Mouse (Mus musculus) adrenal gland, adult 2 months (tissue): ENCODE results near the gene Pcsk1n. TPM values are rescaled to one million over a fixed set of nuclear protein-coding genes. Genes with fewer than 3 reads are reported as not detected.
"Not testable (repeated sequence)": the region's sequence is repeated elsewhere in the genome, so short reads cannot be mapped to it uniquely, and the experiment has no call there.

Experiments
- DNase-seq: peaks from one replicate; pipeline ENCODE4 v3.0.0; 2021
- long read RNA-seq: library from polyadenylated mRNA; stranded (forward); transcript quantifications from one replicate; pipeline ENCODE4 v2.0.0, GENCODE M21; 2021
- polyA plus RNA-seq: library from polyadenylated mRNA; depleted of rRNA; stranded (reverse); fragments of >200 nt; gene quantifications from 2 replicates; pipeline ENCODE4 v1.2.3, GENCODE M21; 2012; rRNA removed
- total RNA-seq, 2 experiments: library from RNA; stranded (reverse); gene quantifications; 2 replicates each; pipeline ENCODE4 v1.2.3; 2021

The Pcsk1n gene
- 10 to 100 TPM; 34.7 to 59.2 TPM for total RNA-seq
- polyA plus RNA-seq = 223 and 268 TPM in 2 replicates
- long read RNA-seq, transcript Pcsk1n-201 (3 exons, 2,193 nt) = major isoform, 143 of 160 reads
- long read RNA-seq, partial matches to known transcripts = 17 of 160 reads
- long read RNA-seq, other reads (novel, unspliced or antisense) = 0 of 160 reads

DNA sequence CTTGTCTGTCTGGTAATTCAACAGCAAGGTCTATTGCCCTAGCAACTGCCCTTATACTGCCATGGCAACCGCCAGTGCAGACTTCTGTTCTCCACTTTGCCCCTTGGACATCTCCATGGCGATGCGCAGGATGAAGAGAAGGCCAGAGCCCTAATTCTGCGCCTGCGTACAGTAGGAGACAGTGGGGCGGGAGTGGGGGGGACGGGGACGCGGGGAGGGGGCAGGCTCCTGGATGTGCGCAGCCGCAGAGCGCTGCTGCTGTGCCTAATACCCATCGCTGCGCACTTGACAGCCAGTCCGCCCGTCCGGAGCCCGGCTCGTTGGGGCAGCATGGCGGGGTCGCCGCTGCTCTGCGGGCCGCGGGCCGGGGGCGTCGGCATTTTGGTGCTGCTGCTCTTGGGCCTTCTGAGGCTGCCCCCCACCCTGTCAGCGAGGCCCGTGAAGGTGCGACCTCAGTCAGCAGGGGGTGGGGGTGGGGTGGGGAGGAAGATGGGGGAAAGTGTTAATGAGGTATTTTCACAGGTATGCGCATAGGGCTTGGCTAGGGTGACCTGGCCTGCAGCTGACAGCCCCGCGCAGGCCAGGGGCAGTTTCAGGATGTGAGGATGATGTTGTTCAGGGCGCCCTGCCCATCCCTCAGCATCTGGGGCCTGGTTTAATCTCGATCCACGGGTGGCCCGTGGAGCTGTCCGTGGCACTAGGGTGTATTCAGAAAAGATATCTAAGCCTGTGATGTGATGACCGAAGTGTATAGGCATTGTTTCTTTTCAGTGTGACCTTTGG lies at the start of gene Pcsk1n:
Gene Pcsk1n (plus strand): TSS at position 222 of the 783 bp plus-strand sequence.
- DNase-seq = no peak

DNA sequence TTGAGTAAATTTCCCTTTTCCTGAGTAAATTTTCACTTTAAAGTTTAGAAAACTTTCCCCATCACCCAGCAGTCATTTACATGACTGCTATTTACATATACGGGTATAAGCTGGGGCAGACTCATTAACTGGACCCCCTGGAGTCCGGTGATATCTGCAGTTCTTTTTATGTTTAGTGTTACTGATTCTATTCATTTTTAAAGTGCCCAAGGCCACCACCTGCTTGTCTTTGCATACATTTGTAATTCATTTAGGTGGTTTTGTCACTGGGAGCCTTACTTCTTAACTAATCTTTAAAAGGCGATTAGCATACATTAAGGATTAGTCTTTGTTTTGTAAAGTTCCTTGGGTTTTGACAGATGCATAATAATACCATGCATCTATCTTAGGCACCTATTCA lies 49.8 kb upstream of the Pcsk1n start:
- DNase-seq = no peak

DNA sequence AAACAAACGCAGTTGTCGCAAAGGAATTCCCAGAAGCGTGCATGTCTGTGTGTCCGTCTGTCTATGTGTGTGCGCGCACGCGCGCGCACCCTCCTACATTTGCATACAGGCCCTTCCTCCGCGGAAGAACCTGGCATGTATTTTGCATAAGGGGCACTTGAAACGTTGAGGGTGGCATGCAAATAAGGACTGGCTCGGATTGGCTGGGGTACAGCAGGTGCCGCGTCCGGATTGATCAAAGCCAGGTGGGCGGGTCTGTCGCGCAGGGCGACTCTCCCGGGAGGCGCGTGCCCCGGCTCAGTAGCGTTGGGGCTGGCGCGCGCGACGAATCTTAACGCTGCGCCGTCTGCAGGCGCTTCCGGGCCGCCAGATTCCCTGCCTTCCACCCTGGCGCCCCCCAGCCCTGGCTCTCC lies 41.6 kb upstream of the Pcsk1n start, which contains the start of gene Pim2:
Gene Pim2 (plus strand): TSS at position 256 of the 413 bp plus-strand sequence.
- peak; percentile 90 for DNase-seq

DNA sequence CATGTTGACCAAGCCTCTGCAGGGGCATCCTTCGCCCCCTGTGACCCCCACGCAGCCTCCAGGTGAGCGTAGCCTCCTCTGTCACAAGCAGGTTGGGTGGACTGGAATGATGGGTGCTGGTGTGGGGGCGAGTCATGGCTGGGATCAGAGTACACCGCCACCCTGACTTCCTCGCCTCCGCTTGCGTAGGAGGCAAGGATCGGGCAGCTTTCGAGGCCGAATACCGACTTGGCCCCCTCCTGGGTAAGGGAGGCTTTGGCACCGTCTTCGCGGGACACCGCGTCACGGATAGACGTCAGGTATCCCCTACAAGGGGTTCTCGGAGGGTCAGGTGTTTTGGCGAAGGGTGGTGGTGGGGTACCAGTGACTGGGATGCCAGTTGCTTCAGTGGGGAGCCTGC lies 41.1 kb upstream of the Pcsk1n start:
- peak; percentile 33 for DNase-seq

DNA sequence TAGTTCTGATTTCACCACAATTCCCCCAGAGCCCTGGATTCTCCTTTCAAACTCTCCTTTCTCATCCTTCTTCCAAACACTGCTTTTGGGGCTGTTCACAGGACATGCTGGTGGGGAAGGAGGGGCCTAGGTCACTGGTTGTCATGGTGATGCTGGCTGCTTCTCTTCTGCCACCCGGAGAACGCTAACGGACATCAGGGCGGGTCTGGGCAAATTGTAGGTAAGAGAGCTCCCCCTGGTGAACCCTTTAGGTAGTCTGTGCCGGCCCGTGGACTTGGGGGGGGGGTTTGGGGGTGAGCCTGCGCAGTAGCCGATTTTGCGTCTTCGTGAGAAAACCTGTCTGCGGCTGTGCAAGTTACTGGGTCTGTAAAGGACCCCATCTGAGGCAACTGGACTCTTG lies 39.8 kb upstream of the Pcsk1n start:
- DNase-seq = peak; percentile 73

- peak; percentile 91 for DNase-seq
Observed at GRCm38 (mm10) chrX:7883841-7884567, 35.6 kb upstream of the Pcsk1n start, which contains the start of gene Slc35a2. TSS of gene Slc35a2 (plus strand) at chrX:7884028.

DNA sequence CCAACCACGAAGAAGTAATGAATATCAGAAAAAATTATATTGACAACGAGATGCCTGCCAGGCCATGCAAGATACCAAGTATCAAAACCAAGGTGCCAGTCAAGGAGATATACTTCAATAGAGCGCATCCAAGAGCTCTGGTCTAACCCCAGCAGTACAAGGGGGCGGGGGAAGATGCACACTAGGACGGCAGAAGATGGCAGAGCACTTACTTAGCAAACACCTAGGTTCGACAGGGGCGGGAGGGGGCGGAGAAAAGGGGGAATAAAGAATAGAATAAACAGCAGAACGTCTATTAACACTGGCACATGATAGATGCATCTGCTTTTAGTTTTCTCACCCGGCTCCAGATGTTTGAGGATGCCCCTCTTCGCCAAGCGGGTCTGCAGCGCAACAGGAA lies 21.4 kb upstream of the Pcsk1n start:
- no peak for DNase-seq

- peak; percentile 90 for DNase-seq
Observed at GRCm38 (mm10) chrX:7898880-7899874, 20.4 kb upstream of the Pcsk1n start, which contains the start of the genes Pqbp1 and Timm17b. TSS of gene Pqbp1 (minus strand) at chrX:7899269. TSS of gene Timm17b (plus strand) at chrX:7899357.

DNA sequence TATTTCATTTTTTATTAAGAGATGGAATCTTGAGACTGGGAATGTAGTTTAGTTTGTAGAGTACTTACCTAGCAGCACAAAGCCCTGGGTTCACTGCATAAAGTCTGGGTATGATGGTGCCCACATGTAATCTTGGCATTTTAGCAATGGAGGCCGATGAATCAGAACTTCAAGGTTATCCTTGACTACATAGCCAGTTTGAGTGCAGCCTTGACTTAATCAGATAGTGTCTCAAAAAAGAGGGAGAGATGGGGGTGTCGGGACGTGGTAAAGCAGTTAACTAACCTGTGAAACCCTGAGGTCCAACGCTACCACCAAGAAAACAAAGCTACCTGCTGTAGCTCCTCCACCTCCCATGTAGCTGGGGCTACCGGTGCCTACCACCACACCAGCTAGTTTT lies 15.2 kb upstream of the Pcsk1n start:
- DNase-seq = peak; percentile 52

DNA sequence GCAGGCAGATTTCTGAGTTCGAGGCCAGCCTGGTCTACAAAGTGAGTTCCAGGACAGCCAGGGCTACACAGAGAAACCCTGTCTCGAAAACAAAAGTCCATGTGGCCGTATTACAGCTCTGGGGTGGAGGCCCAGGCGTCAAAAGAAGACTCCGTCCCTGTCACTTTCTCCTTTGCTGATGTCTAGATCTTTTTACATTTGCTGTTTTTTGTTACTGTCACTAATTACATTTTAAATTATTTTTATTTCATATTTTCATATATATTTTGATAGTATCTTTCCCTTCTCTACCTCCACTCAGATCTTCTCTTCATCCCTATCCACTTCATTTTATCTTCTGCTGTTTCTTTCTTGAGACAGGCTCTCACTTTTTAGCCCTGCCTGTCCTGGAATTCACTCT lies 11.9 kb upstream of the Pcsk1n start, which contains the start of gene Gm10491:
Gene Gm10491 (minus strand): TSS at position 101 of the 400 bp plus-strand sequence.
- no peak for DNase-seq

DNA sequence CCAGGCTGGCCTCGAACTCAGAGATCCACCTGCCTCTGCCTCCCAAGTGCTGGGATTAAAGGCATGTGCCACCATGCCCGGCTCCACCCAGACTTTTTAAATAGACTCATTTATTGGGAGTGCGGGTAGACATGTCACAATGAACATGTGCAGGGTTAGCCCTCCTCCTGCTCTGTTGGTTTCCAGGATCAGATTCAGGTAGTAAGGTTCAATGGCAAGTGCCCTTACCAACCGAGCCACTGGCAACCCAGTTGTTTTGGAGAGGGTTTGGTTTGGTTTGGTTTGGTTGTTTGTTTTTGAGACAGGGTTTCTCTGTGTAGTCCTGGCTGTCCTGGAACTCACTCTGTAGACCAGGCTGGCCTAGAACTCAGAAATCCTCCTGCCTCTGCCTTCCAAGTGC lies 10.4 kb upstream of the Pcsk1n start, which contains the start of gene Gm10490:
Gene Gm10490 (plus strand): TSS at position 301 of the 400 bp plus-strand sequence.
- not testable (repeated sequence) for DNase-seq

GRCm38 (mm10) chrX:7910473-7910872 lies 9.1 kb upstream of the Pcsk1n start:
- DNase-seq = peak; percentile 31

DNA sequence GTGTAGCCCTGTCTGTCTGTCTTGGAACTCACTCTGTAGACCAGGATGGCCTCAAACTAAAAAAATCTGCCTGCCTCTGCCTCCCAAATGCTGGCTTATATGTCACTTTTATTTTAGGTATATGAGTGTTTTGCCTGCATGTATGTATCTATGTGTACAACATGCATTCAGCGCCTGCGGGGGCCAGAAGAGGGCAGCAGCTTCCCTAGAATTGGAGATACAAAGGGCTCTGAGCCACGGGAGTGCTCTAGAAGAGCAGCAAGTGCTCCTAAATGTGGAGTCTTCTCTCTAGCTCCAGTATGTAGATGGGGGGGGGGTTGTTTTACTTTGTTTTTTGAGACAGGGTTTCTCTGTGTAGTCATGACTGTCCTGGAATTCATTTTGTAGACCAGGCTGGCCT lies 4.0 kb upstream of the Pcsk1n start:
- DNase-seq = peak; percentile 51

GRCm38 (mm10) chrX:7917960-7918359 lies 1.7 kb upstream of the Pcsk1n start:
- not testable (repeated sequence) for DNase-seq

- no peak for DNase-seq
Observed at GRCm38 (mm10) chrX:7922032-7922431, 2.4 kb downstream of the Pcsk1n start.

DNA sequence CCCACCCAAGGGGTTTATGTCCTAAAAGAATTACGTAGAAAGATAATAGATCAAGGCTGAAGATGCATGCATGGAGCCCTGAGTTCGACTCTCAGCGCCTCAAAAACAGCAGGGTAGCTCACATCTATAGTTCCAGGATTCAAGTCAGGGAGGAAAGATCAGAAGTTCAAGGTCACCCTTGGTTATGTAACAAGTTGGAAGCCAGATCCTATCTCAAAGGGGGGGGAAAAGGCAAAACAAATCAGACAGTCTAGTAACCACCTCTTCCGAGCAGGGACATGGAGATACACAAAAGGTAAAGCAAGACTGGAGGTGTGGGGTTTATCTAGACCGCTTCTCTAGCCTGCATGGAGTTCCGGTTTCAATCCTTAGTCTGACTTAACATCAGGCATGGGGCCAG lies 6.6 kb downstream of the Pcsk1n start:
- DNase-seq = no peak

GRCm38 (mm10) chrX:7927116-7927515 lies 7.5 kb downstream of the Pcsk1n start:
- DNase-seq = no peak

DNA sequence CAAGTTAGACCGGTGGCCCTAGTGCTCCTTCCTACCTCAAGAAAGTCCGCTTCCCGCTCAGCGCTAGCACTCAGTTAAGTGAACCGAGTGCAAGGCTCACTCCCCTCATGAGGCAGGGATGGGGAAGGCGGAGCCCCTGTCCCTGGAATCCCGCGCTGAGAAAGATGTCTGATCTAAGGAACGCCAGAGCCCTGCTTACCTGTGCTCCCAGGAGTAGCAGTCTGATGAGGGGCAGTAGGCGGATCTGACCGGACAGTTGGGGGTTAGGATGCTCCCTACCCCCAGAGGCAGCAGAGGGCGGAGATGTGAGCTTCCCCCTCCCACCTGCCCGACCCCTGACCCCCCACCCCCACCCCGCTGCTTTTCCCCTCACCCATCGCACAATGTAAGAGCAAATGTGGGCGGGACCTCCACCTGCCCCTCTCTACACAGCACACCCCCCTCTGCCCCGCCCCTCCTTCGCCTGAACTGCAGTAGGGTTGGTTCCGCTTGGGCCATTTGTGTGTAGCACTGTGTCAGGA lies 8.7 kb downstream of the Pcsk1n start, which contains the start of gene Eras:
Gene Eras (minus strand): TSS at position 338 of the 521 bp plus-strand sequence.
- no peak for DNase-seq

- no peak for DNase-seq
Observed at GRCm38 (mm10) chrX:7936874-7937273, 17.3 kb downstream of the Pcsk1n start.

DNA sequence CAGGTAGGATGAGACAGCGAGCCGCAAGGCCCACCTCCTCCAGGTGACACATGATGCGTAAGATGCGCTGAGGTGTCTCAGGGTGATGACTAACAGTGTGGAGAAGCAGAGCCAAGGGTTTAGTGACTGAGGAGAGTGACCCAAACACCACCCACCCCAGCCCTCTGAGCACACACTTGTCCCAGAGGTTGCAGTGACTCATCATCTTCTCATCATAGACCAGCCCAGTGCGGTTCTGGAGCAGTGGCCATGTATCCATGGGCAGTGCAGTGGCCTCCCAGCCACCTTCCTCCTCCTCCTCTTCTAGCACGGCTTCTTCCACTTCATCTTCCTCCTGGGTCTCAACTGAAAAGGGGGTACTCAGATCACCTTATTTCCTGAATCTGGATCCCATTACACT lies 18.0 kb downstream of the Pcsk1n start:
- peak; percentile 8 for DNase-seq

DNA sequence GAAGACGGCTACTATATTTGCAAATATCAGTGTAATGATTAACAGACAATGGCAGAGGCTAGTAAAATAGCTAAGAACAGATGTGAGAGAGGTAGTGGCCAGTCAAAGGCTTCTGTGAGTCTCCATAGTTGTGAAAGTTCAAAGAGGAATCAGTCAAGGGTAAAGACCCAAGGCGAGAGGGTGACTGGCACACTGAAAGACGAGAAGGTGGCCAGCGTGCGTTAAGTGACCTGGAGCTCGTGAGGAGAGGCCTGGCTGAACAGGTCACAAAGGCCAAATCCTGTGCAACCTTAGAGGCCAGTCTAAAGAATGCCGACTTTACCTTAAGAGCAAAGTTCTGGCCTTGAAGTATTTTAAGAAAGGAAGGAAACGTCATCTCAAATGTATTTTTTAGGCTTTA lies 26.0 kb downstream of the Pcsk1n start:
- DNase-seq = no peak
